Mouse (Mus musculus) heart, adult 2 months (tissue): ENCODE measurements around the gene Fam149a. TPM values are rescaled to one million over a fixed set of nuclear protein-coding genes. Genes with fewer than 3 reads are reported as not detected.

Experiments used
- DNase-seq, 2 experiments: peaks; one replicate each; pipeline ENCODE4 v3.0.0; 2021
- H3K27ac ChIP-seq: fragments of 200-600 bp; 2 replicates; pipeline ENCODE4 v1.8.1; 2022
- H3K27me3 ChIP-seq: fragments of 200-500 bp; 2 replicates; pipeline ENCODE4 v1.6.1; 2012; ENCODE audit warnings: mild to moderate bottlenecking, low read length, inconsistent platforms, mixed read lengths; ENCODE audit not compliant: control insufficient read depth, insufficient read depth
- H3K36me3 ChIP-seq: fragments of 200-500 bp; 2 replicates; pipeline ENCODE4 v1.6.1; 2012; ENCODE audit warnings: low read length, inconsistent platforms; ENCODE audit not compliant: control insufficient read depth, insufficient read depth
- H3K4me1 ChIP-seq: fragments of 200-500 bp; 2 replicates; pipeline ENCODE4 v1.6.1; 2011; ENCODE audit warnings: low read length; ENCODE audit not compliant: control insufficient read depth, insufficient read depth
- H3K4me3 ChIP-seq: fragments of 200-600 bp; 2 replicates; pipeline ENCODE4 v1.8.1; 2022
- H3K79me2 ChIP-seq: fragments of 200-500 bp; replicated peaks from 2 replicates; pipeline ENCODE4 v1.6.1; 2012; ENCODE audit warnings: mild to moderate bottlenecking, inconsistent platforms, low read length, moderate library complexity, mixed read lengths; ENCODE audit not compliant: control insufficient read depth, insufficient read depth
- H3K9ac ChIP-seq: fragments of 200-500 bp; 2 replicates; pipeline ENCODE4 v1.6.1; 2012; ENCODE audit warnings: low read depth, mild to moderate bottlenecking, control low read depth, inconsistent platforms, low read length, mixed read lengths
- CTCF ChIP-seq: fragments of 200-600 bp; IDR thresholded peaks from 2 replicates; pipeline ENCODE4 v1.8.1; 2022; ENCODE audit warnings: antibody characterized with exemption, mild to moderate bottlenecking, moderate library complexity
- EP300 ChIP-seq: fragments of 200-500 bp; IDR thresholded peaks from 2 replicates; pipeline ENCODE4 v1.6.1; 2011; ENCODE audit warnings: low read depth, low read length, control low read depth; ENCODE audit not compliant: insufficient read depth
- POLR2A ChIP-seq: fragments of 200-500 bp; IDR thresholded peaks from 2 replicates; pipeline ENCODE4 v1.6.1; 2011; ENCODE audit warnings: mild to moderate bottlenecking, low read depth, low read length, control low read depth; ENCODE audit not compliant: insufficient read depth
- WGBS: fragments of 180-500 bp; shearing (Covaris S2); methylation state at CpG from one replicate; pipeline ENCODE4 v1.1.7; 2018; 5-methylcytosine and 5-hydroxymethylcytosine counted together
- intact Hi-C: fragments of 180-260 bp; cut with DNase I; formaldehyde crosslinking; loops from one replicate; pipeline ENCODE4 v1.15.1; 2025
- polyA plus RNA-seq: library from polyadenylated mRNA; depleted of rRNA; stranded (reverse); fragments of >200 nt; gene quantifications from 2 replicates; pipeline ENCODE4 v1.2.3, GENCODE M21; 2012
- total RNA-seq, 2 experiments: library from RNA; stranded (reverse); gene quantifications; 2 replicates each; pipeline ENCODE4 v1.2.3; 2021

The Fam149a gene
- total and polyA plus RNA-seq, 3 experiments: 2.2 to 4.1 (median 4.0) TPM

GRCm38 (mm10) chr8:45383250-45383649, 1.2 kb upstream of the Fam149a start:
- no peak overlapping the region for H3K4me3 ChIP-seq
- no peaks in the 10 kb centered on the region for H3K4me1 ChIP-seq
- H3K36me3 ChIP-seq: no peaks in the 10 kb centered on the region
- TF ChIP-seq POLR2A (no peak), CTCF (no peak), EP300 (no peak)
- H3K27ac ChIP-seq: no peak overlapping the region
- H3K9ac ChIP-seq: no peak overlapping the region
- H3K79me2 ChIP-seq: no peaks in the 10 kb centered on the region
- DNase-seq: no peak
- intact Hi-C loops: no loop called here
- H3K27me3 ChIP-seq: peaks cover 5% of the 10 kb centered on the region; the same call in 1 of the 2 replicates
- WGBS: 22% methylated on average over 1 of the region's 1 CpGs

- Histone ChIP-seq H3K9ac (no peak overlapping the region), H3K36me3 (no peaks in the 10 kb centered on the region), H3K27ac (no peak overlapping the region), H3K27me3 (peaks cover 5% of the 10 kb centered on the region; the same call in 1 of the 2 replicates), H3K4me3 (no peak overlapping the region), H3K79me2 (no peaks in the 10 kb centered on the region), H3K4me1 (no peaks in the 10 kb centered on the region)
- TF ChIP-seq CTCF (no peak), POLR2A (no peak), EP300 (no peak)
- DNase-seq: no peak
- WGBS: 4% methylated on average over 38 of the region's 38 CpGs
- intact Hi-C loops: no loop called here
These were observed 772 bp downstream of the Fam149a start for GRCm38 (mm10) chr8:45381075-45381962.

- intact Hi-C loops: no loop called here
- WGBS: 42% methylated on average over 4 of the region's 4 CpGs
- no peak for DNase-seq
These were observed 1.5 kb downstream of the Fam149a start for GRCm38 (mm10) chr8:45380598-45380997.

GRCm38 (mm10) chr8:45374071-45374470, 8.0 kb downstream of the Fam149a start:
- no peak overlapping the region for H3K27ac ChIP-seq
- no peak overlapping the region for H3K9ac ChIP-seq
- H3K27me3 ChIP-seq: no peaks in the 10 kb centered on the region
- 56% methylated on average over 3 of the region's 3 CpGs for WGBS
- H3K36me3 ChIP-seq: no peaks in the 10 kb centered on the region
- no peak for DNase-seq
- H3K4me1 ChIP-seq: no peaks in the 10 kb centered on the region; the same call in 1 of the 2 replicates
- H3K79me2 ChIP-seq: no peaks in the 10 kb centered on the region
- no peak for TF ChIP-seq CTCF
- TF ChIP-seq POLR2A: no peak
- no peak for TF ChIP-seq EP300
- H3K4me3 ChIP-seq: no peak overlapping the region
- intact Hi-C loops: no loop called here

More at GRCm38 (mm10) chr8:45380598-45380997, 1.5 kb downstream of the Fam149a start:
- Histone ChIP-seq H3K27me3 (peaks cover 5% of the 10 kb centered on the region; the same call in 1 of the 2 replicates), H3K79me2 (no peaks in the 10 kb centered on the region), H3K4me1 (no peaks in the 10 kb centered on the region), H3K27ac (no peak overlapping the region), H3K36me3 (no peaks in the 10 kb centered on the region), H3K9ac (no peak overlapping the region), H3K4me3 (no peak overlapping the region)
- TF ChIP-seq POLR2A (no peak), EP300 (no peak), CTCF (no peak)

- Histone ChIP-seq H3K9ac (no peak overlapping the region), H3K27me3 (no peaks in the 10 kb centered on the region), H3K4me1 (no peaks in the 10 kb centered on the region), H3K36me3 (no peaks in the 10 kb centered on the region), H3K79me2 (no peaks in the 10 kb centered on the region), H3K27ac (no peak overlapping the region), H3K4me3 (no peak overlapping the region)
- WGBS: 83% methylated on average over 1 of the region's 1 CpGs
- intact Hi-C loops: no loop called here
- TF ChIP-seq CTCF: no peak
- no peak for TF ChIP-seq EP300
- TF ChIP-seq POLR2A: no peak
- DNase-seq: no peak
These were observed 14.9 kb downstream of the Fam149a start for GRCm38 (mm10) chr8:45367154-45367553.

- no peak for TF ChIP-seq CTCF
- no peak for TF ChIP-seq POLR2A
- TF ChIP-seq EP300: no peak
- Histone ChIP-seq H3K4me1 (no peaks in the 10 kb centered on the region), H3K79me2 (no peaks in the 10 kb centered on the region), H3K27me3 (no peaks in the 10 kb centered on the region), H3K27ac (no peak overlapping the region), H3K4me3 (no peak overlapping the region), H3K9ac (no peak overlapping the region), H3K36me3 (no peaks in the 10 kb centered on the region)
- no peak for DNase-seq
- WGBS: 76% methylated on average over 1 of the region's 1 CpGs
- intact Hi-C loops: loop anchor here (5.0 kb wide), 1 partner anchor 419 kb away; no protein-coding TSS in a partner anchor
These were observed 18.9 kb downstream of the Fam149a start for GRCm38 (mm10) chr8:45363220-45363619.
